Mouse (Mus musculus): ENCODE results near the gene Mast3.

Gene Mast3

GRCm38 (mm10) chr8:70758308-70758615, 46.6 kb downstream of the Mast3 start:
- DNase-seq: peak; percentile 14

DNA sequence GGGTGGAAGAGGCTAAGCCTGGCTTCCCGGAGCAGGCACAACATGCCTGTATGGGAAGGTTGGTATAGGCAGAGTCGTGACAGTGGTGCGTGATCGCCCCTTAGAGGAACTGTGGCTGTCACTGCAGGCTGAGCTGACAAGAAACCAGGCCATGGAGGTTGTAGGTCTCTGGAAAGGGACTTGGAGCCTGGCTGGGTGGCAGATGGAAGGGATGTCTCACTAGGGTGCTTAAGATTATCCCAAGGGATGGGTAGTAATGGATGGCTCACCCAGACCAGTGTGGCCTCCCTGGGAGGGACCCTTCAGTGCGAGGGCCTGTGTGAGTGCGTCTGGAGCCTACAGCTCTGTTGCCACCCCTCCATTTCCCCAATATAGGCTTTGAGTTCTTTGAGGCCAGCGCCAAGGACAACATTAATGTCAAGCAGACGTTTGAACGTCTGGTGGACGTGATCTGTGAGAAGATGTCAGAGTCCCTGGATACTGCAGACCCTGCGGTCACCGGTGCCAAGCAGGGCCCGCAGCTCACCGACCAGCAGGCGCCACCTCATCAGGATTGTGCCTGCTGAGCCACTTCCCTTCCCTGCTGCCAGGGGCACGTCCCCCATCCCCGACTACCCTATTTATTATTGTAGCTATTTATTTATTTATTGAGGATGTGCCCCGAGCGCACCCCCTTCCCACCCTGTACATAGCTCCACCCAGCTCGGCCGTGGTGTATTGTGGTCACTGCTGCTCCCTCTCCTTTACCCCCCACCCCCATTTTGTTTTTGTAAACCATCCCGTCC, 47.1 kb downstream of the Mast3 start:
- peak; percentile 42 for DNase-seq

GRCm38 (mm10) chr8:70756476-70757040, 48.3 kb downstream of the Mast3 start:
- DNase-seq: peak; percentile 20

DNA sequence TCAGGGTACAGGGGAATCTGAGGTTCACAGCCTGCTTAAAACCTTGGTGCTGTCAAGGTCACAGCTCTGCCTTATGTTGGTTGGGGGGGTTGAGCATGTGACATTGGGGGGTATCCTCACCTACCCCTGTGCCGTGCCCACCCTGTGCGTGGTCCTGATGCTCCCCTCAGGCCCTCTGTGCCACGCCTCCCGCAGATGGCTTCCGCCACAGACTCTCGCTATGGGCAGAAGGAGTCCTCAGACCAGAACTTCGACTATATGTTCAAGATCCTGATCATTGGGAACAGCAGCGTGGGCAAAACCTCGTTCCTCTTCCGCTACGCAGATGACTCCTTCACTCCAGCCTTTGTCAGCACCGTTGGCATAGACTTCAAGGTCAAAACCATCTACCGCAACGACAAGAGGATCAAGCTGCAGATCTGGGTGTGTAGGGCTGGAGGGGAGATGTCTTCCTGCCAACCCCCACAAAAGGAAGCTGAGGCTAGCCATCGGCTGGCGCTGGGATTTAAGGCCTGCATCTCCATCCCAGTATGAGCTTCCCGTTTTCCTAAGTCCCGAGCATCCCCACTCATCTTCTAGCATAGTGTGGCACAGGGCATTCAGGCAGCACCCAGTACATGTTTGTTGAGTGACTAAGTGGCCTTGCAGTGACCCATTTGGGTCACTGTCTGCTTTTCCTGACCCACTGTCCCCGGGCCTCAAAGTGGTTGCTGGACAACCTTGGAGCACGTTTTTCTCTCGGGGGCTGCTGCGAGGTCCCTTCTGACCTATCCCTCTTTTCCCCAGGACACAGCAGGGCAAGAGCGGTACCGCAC, 49.0 kb downstream of the Mast3 start:
- DNase-seq: peak; percentile 22

GRCm38 (mm10) chr8:70754871-70755660, 49.8 kb downstream of the Mast3 start:
- DNase-seq: peak; percentile 56

- peak; percentile 99 for DNase-seq
Measured at GRCm38 (mm10) chr8:70754043-70754870, 50.6 kb downstream of the Mast3 start, which contains the start of gene Rab3a. Gene Rab3a (plus strand): TSS chr8:70754679.

DNA sequence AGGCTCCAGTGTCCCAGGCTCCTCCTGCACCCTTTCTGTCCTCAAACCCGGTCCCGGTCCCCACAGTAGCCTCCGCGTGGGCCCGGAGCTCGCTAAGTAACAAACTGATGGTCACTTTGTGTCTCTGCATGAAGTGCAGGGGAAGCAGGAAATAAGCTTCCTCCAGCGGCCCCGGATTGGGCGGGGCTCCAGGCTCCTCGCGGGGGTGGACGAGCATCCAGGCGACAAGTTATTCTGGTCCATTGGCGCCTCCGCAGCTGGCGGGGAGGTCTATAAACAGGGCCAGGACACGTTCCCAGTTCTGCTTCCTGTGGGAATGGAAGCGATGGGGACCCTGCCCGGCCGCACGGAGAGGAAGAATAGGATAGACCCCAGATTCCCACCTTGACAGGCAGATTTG, 51.7 kb downstream of the Mast3 start:
- peak; percentile 87 for DNase-seq

DNA sequence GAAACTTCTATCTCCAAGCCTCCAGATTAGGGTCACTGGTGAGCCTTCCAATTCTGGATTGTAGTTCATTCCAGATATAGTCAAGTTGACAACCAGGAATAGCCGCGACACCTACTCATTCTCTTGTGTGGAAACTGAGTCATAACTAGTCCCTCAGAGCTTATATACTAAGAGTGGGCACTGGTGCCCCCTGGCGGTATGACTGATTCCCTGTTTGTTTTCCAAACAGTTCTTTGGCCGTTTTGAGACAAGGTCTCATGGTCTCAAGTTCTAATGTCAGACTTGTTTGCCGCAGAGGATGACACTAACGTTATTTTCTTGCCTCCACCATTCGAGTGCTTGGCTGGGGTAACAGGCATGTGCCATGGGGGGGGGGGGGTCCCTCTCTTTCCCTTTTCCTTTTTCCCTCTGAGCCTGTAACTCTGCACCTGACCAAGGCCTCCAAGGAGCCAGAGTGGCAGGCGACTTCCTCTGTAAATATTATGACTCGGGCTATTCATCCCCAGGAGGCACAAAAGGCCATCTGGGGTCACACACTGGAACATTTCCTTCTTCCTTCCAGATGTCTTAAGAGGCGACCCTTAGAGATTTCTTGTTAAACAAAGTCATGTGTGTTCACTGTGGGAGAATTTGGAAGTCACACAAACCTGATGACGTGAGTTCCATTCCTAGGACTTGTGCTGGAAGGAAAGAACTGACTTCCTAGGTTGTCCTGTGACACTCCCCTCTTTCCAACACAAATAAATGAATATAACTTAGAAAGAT, 52.7 kb downstream of the Mast3 start:
- peak; percentile 89 for DNase-seq

DNA sequence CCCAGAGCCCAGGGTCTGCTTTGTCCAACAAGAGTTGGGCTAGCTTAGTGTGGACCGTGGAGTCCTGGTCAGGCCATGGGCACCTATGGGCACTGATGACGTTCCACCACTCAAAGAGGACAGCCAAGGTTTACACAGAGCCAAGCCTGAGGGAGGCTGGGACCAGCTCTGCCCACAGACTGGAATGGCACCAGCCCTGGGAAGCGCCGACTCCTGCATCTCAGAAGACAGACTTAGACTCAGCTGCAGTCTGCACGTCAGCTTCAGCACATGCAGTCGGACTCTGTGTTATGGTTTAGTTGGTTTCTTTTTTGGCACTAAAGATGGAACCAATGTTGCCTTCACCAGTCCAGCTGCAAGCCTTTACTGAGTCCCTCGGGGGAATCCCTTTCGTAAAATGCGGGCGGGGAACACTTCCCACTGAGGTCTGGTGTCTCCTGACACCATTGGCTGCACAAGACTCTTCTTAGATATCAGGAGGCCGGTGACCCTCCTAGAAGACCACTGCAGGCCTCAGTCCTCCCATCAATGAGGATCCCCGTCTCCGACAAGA, 54.6 kb downstream of the Mast3 start:
- no peak for DNase-seq

GRCm38 (mm10) chr8:70749097-70749674, 55.7 kb downstream of the Mast3 start:
- no peak for DNase-seq

GRCm38 (mm10) chr8:70748246-70749096, 56.4 kb downstream of the Mast3 start:
- no peak for DNase-seq

GRCm38 (mm10) chr8:70747211-70747890, 57.5 kb downstream of the Mast3 start:
- DNase-seq: no peak

GRCm38 (mm10) chr8:70746676-70747075, 58.2 kb downstream of the Mast3 start:
- no peak for DNase-seq

GRCm38 (mm10) chr8:70745691-70746220, 59.1 kb downstream of the Mast3 start:
- DNase-seq: peak; percentile 12

- DNase-seq: no peak
Measured at GRCm38 (mm10) chr8:70744806-70745205, 60.0 kb downstream of the Mast3 start.

- peak; percentile 94 for DNase-seq
Measured at GRCm38 (mm10) chr8:70743656-70744590, 60.9 kb downstream of the Mast3 start.

DNA sequence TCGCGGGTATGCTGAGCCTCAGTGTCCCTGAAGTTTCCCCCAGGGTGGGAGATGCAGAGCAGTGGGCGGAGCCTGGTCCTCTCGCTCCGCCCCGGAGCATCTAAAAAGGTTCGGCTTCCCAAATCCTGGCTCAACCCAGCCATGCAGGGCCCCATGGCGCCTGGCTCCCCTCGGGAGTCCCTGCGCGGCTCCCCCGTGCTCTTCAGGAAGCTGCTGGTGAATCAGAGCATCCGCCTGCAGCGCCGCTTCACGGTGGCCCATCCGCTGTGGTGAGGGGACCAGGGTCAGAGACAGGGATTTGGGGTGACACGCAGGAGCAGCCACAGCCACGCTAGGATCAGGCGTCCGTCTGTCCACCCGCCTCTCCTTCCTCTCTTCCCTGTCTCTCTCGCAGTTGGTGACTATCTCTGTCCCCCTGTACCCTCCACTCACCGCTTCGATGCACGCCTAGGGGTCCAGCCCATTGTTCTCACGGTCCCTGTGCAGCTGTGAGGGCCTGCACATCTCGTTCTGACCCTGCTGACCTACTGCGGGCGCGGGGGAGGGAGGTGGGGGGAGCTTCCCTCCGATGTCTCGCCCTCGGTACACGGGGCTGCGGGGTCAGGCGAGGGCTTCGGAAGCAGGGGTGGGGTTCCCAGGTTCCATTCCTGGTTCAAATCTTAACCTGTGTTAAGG, 61.7 kb downstream of the Mast3 start:
- DNase-seq: no peak

Data from kidney, adult 9 months (tissue).